Mouse (Mus musculus): ENCODE data around the gene Olfr850. TPM values are rescaled to one million over a fixed set of nuclear protein-coding genes. Genes with fewer than 3 reads are reported as not detected.

Gene Olfr850
- not detected in 2 replicates for polyA plus RNA-seq (2012; rRNA removed)

DNA sequence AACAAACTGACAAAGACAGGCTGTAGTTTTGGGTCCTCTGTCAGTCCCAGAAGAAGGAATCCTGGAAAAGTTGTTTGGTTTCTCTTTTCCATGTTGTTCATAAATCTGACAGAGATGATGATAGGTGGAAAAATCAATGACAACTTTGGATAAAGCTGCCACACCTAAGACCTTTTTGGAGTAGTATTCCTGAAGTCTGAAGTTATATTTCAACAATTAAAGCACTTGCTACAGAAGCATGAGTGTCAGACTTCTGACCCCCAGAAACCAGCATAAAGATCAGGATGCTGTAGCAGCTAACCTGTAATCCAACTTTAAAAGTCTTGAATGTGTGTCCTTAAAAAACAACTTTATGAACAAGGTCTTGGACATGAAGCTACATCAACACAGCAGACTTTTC, at the start of gene Olfr850:
Olfr850 (minus strand) TSS at position 101 of the 400 bp plus-strand sequence.

DNA sequence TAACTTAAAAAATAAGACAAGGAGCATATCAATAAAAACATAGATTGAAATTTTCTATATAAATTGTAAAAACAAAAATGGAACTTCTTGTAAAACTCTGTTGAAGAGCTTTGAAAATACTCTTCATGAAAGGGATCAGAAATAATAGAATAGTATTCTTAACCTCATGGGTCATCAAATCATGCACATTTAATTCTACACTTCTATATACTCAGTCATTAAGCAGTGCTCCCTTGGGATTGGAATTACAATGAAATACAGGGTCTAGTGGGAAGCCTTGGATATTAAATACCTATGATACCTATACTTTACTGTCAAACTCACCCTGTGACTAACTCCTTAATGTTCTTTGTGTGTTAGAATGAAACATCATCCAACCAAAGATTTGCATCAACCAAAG, 14.9 kb upstream of the Olfr850 start, which contains the start of gene Olfr851:
Olfr851 (plus strand) TSS at position 301 of the 400 bp plus-strand sequence.

DNA sequence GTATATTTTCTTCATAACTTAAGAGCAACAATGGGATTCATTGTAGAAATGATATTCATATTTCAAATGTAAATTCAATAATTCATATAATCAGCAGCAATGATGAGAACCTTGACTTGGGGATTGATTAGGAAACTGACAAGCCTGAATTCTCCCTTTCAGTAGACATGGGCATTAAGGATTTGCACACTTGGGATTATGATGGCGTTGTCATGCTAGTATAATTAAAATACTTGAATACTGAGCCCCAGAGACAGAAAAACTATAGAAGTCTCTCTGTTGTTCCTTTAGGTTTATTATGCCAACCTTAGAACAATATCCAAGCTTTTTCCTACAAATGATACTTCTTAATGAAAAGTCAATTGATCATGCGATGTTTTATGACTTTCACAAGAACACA, 38.1 kb downstream of the Olfr850 start, which contains the start of gene Olfr849:
Olfr849 (plus strand) TSS at position 301 of the 400 bp plus-strand sequence.

Other genes with a start within 250 kb of the Olfr850 start
- not detected in 2 replicates for gene Olfr843, start 226.3 kb downstream of the Olfr850 start, polyA plus RNA-seq (2012; rRNA removed)
- gene Olfr844, start 161.9 kb downstream of the Olfr850 start, polyA plus RNA-seq (2012; rRNA removed): not detected in 2 replicates
- not detected in 2 replicates for gene Olfr845, start 141.8 kb downstream of the Olfr850 start, polyA plus RNA-seq (2012; rRNA removed)
- not detected in 2 replicates for gene Olfr846, start 114.2 kb downstream of the Olfr850 start, polyA plus RNA-seq (2012; rRNA removed)
- gene Olfr847, start 99.6 kb downstream of the Olfr850 start, polyA plus RNA-seq (2012; rRNA removed): not detected in 2 replicates
- gene Olfr849, start 38.0 kb downstream of the Olfr850 start, polyA plus RNA-seq (2012; rRNA removed): not detected in 2 replicates
- gene Olfr851, start 15.0 kb upstream of the Olfr850 start, polyA plus RNA-seq (2012; rRNA removed): not detected in 2 replicates
- not detected in 2 replicates for gene Olfr853, start 62.8 kb upstream of the Olfr850 start, polyA plus RNA-seq (2012; rRNA removed)
- gene Olfr854, start 89.1 kb upstream of the Olfr850 start, polyA plus RNA-seq (2012; rRNA removed): not detected in 2 replicates
- not detected in 2 replicates for gene Olfr855, start 104.4 kb upstream of the Olfr850 start, polyA plus RNA-seq (2012; rRNA removed)
- gene Zfp317, start 143.9 kb upstream of the Olfr850 start, polyA plus RNA-seq (2012; rRNA removed): 3.9 and 4.6 TPM in 2 replicates
- not detected in 2 replicates for gene Olfr857, start 231.2 kb upstream of the Olfr850 start, polyA plus RNA-seq (2012; rRNA removed)